Mouse (Mus musculus) heart, embryonic 14.5 days (tissue): ENCODE measurements at regions not wholly inside any gene's neighbourhood (a gene's known extent, or its start where the extent isn't known, plus 50 kb on each side); places are given as distances from the start of the nearest gene placed in this dataset. TPM values are rescaled to one million over a fixed set of nuclear protein-coding genes. Genes with fewer than 3 reads are reported as not detected.

Experiments used
- microRNA-seq: library from miRNA; unstranded; fragments of <30 nt; microRNA quantifications from one replicate; pipeline ENCODE4, GENCODE M21; 2016

Small RNA genes lying in the stretch of these regions (microRNA-seq; reads per million reads assigned to microRNA genes)
- gene Gm22030 = not detected
